In the genomic region with DNA sequence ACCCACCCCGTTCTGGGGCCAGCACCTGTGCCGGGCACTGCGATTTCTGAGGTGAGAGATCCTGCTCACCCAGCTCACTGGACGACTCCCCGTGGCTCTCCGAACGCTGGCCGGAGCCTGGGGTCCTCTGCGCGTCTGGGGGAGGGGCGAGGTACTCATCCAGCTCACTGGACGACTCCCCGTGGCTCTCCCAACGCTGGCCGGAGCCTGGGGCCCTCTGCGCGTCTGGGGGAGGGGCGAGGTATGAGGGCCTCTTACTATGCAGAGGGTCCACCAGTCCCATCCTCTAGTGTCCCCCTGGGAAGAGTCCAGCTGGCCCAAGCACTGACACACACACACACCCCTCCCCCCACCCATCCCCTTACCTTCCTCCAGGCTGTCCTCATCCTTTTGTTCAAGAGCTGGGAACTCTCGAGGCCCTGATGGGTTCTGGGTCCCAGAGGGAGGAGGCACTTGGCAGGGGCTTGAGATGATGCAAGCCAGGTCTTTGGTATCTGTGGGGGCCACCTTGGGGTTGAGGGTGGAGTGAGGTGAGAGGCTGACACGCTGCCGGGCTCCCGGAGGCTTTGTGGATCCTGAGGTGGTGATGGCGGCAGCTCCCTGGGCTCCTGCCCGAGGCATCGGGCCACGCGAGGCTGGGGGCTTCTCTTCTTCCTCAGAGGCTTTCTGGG, we compare ENCODE assay signal across 10 mouse cellular contexts. TPM values are rescaled to one million over a fixed set of nuclear protein-coding genes. Genes with fewer than 3 reads are reported as not detected.
DNase-seq lines count a peak whose midpoint lies in the region; ATAC-seq and TF ChIP-seq lines count a peak whose summit lies in the region.
"Had no signal": no experiment of that assay in that cellular context is flagged by ENCODE, and none has a peak within 500 bp of the region (broad histone marks: within the 10 kb centered on the region; RNA-seq: fewer than 3 reads in every experiment).

No protein-coding gene starts in this region.

- H3K9me3 ChIP-seq in hindbrain, embryonic 13.5 days, result no peaks in the 10 kb centered on the region
- no peaks in the 10 kb centered on the region for H3K9me3 ChIP-seq in midbrain, postnatal 0 days (ENCODE audit: low read length)

- H3K27ac ChIP-seq in layer of hippocampus, adult 2 months, result peak overlapping the region; percentile 58
- peak overlapping the region; percentile 89 for H3K27ac ChIP-seq in hindbrain, embryonic 13.5 days
- peak overlapping the region; percentile 71 for H3K27ac ChIP-seq in midbrain, postnatal 0 days (ENCODE audit: low read depth, low read length)
- H3K27ac ChIP-seq: macrophage had no signal

- peak; percentile 30 for ATAC-seq in hindbrain, embryonic 13.5 days (ENCODE audit: low FRiP score)
- ATAC-seq in midbrain, postnatal 0 days (ENCODE audit: low FRiP score), result peak; percentile 2; the same call in 1 of the 2 replicates
- ATAC-seq: Patski had no signal

- H3K4me2 ChIP-seq in hindbrain, embryonic 13.5 days, result peak overlapping the region; percentile 58
- peak overlapping the region; percentile 46 for H3K4me2 ChIP-seq in midbrain, postnatal 0 days (ENCODE audit: low read depth, low read length, poor library complexity, severe bottlenecking)

- H3K36me3 ChIP-seq in hindbrain, embryonic 13.5 days, result peaks cover 79% of the 10 kb centered on the region
- H3K36me3 ChIP-seq in midbrain, postnatal 0 days (ENCODE audit: insufficient read depth, low read length), result peaks cover 53% of the 10 kb centered on the region

- no peaks in the 10 kb centered on the region for H3K27me3 ChIP-seq in hindbrain, embryonic 13.5 days
- no peaks in the 10 kb centered on the region for H3K27me3 ChIP-seq in midbrain, postnatal 0 days (ENCODE audit: insufficient read depth, low read length)
- H3K27me3 ChIP-seq: Patski had no signal

- peak overlapping the region; percentile 73 for H3K9ac ChIP-seq in hindbrain, embryonic 13.5 days
- H3K9ac ChIP-seq in midbrain, postnatal 0 days (replicated peaks; ENCODE audit: low read length, poor library complexity, severe bottlenecking), result peak overlapping the region; percentile 59

- H3K4me1 ChIP-seq in hindbrain, embryonic 13.5 days (replicated peaks), result peaks cover 69% of the 10 kb centered on the region
- H3K4me1 ChIP-seq in midbrain, postnatal 0 days (ENCODE audit: insufficient read depth, low read length), result peaks cover 29% of the 10 kb centered on the region

- DNase-seq in layer of hippocampus, adult 2 months (ENCODE audit: low spot score in 2 of 2), result peak in 1 of 2 experiments; percentile 22
- DNase-seq in layer of hippocampus, adult 9-10 months (ENCODE audit: low spot score), result no peak
- DNase-seq in embryo, embryonic 11 days, result peak; percentile 54
- DNase-seq in midbrain, postnatal 0 days (ENCODE audit: low spot score), result no peak
- no peak for DNase-seq in frontal cortex, postnatal 10 days (ENCODE audit: low spot score in 2 of 2)
- DNase-seq in kidney, adult 9 months, result no peak
- DNase-seq in adipocyte (ENCODE audit: low spot score), result no peak

- no peak for TF ChIP-seq CTCF in layer of hippocampus, adult 2 months (conservative IDR thresholded peaks at IDR 0.05)
- no peak for TF ChIP-seq CTCF in midbrain, postnatal 0 days (IDR thresholded peaks at IDR 0.05)

- WGBS in hindbrain, embryonic 13.5 days, result 9% methylated on average over 27 of the region's 27 CpGs
- WGBS in midbrain, postnatal 0 days, result 11% methylated on average over 24 of the region's 27 CpGs

- peak overlapping the region; percentile 17; the same call in 1 of the 2 replicates for H3K4me3 ChIP-seq in layer of hippocampus, adult 2 months
- peak overlapping the region; percentile 33 for H3K4me3 ChIP-seq in hindbrain, embryonic 13.5 days
- H3K4me3 ChIP-seq in midbrain, postnatal 0 days (ENCODE audit: low read depth, low read length), result peak overlapping the region; percentile 11; the same call in 1 of the 2 replicates

RNA-seq across cellular contexts. Expression of a gene that starts 6.7 kb away (rescaled TPM):
- total RNA-seq in layer of hippocampus, adult 2 months (2021), result 10 to 100 TPM; 36.9 to 37.1 TPM
- 87.6 and 90.0 TPM in 2 replicates for polyA plus RNA-seq in hindbrain, embryonic 13.5 days (2015; fragmentation: Nextera tagmentation; extraction: Ambion mirVana)
- 86.9 and 92.3 TPM in 2 replicates for total RNA-seq in midbrain, postnatal 0 days (2014; rRNA removed)
- polyA plus RNA-seq in midbrain, postnatal 0 days (2015; fragmentation: Nextera tagmentation; extraction: Ambion mirVana), result 67.6 and 68.0 TPM in 2 replicates
- polyA plus RNA-seq: macrophage had no signal

RNA-seq across cellular contexts. Expression of a gene that starts 26.7 kb away (rescaled TPM):
- total RNA-seq in layer of hippocampus, adult 2 months (2021), result 10 to 100 TPM; 42.9 to 52.9 TPM
- polyA plus RNA-seq in hindbrain, embryonic 13.5 days (2015; fragmentation: Nextera tagmentation; extraction: Ambion mirVana), result 29.2 and 34.0 TPM in 2 replicates
- 35.1 and 46.6 TPM in 2 replicates for total RNA-seq in midbrain, postnatal 0 days (2014; rRNA removed)
- 31.3 and 31.4 TPM in 2 replicates for polyA plus RNA-seq in midbrain, postnatal 0 days (2015; fragmentation: Nextera tagmentation; extraction: Ambion mirVana)

RNA-seq across cellular contexts. Expression of a gene that starts 39.3 kb away (rescaled TPM):
- total RNA-seq in layer of hippocampus, adult 2 months (2021), result not detected
- polyA plus RNA-seq in hindbrain, embryonic 13.5 days (2015; fragmentation: Nextera tagmentation; extraction: Ambion mirVana), result not detected in 2 replicates
- total RNA-seq in midbrain, postnatal 0 days (2014; rRNA removed), result not detected in 2 replicates
- polyA plus RNA-seq in midbrain, postnatal 0 days (2015; fragmentation: Nextera tagmentation; extraction: Ambion mirVana), result not detected in 2 replicates
- polyA plus RNA-seq: macrophage, Patski had no signal

RNA-seq across cellular contexts. Expression of a gene that starts 52.5 kb away (rescaled TPM):
- 10 to 100 TPM; 50.2 to 55.8 TPM for total RNA-seq in layer of hippocampus, adult 2 months (2021)
- polyA plus RNA-seq in hindbrain, embryonic 13.5 days (2015; fragmentation: Nextera tagmentation; extraction: Ambion mirVana), result 94.1 and 99.0 TPM in 2 replicates
- total RNA-seq in midbrain, postnatal 0 days (2014; rRNA removed), result 45.6 and 71.3 TPM in 2 replicates
- 64.3 and 67.1 TPM in 2 replicates for polyA plus RNA-seq in midbrain, postnatal 0 days (2015; fragmentation: Nextera tagmentation; extraction: Ambion mirVana)

RNA-seq across cellular contexts. Expression of a gene that starts 59.2 kb away (rescaled TPM):
- 1 to 10 TPM; 6.1 to 7.6 TPM for total RNA-seq in layer of hippocampus, adult 2 months (2021)
- polyA plus RNA-seq in hindbrain, embryonic 13.5 days (2015; fragmentation: Nextera tagmentation; extraction: Ambion mirVana), result 22.1 and 24.6 TPM in 2 replicates
- total RNA-seq in midbrain, postnatal 0 days (2014; rRNA removed), result 16.1 and 25.0 TPM in 2 replicates
- 14.8 and 15.6 TPM in 2 replicates for polyA plus RNA-seq in midbrain, postnatal 0 days (2015; fragmentation: Nextera tagmentation; extraction: Ambion mirVana)
